Mouse (Mus musculus) midbrain, embryonic 11.5 days (tissue): ENCODE data around the gene Acsf2. TPM values are rescaled to one million over a fixed set of nuclear protein-coding genes. Genes with fewer than 3 reads are reported as not detected.

ENCODE experiments used
- ATAC-seq: fragments of 200-750 bp; cut with Nextera tagmentation; 2 replicates; pipeline ENCODE4 v1.8.0; 2017; ENCODE audit warnings: moderate TSS enrichment, moderate library complexity; ENCODE audit not compliant: low FRiP score
- DNase-seq: peaks from one replicate; pipeline ENCODE4 v3.0.0; 2015; ENCODE audit warnings: low spot score; ENCODE audit errors: missing footprints
- H3K27ac ChIP-seq: fragments of 300-500 bp; sonication (generic); 2 replicates; pipeline ENCODE4 v1.5.1; 2014; ENCODE audit warnings: low read depth, low read length
- H3K27me3 ChIP-seq: fragments of 300-500 bp; sonication (generic); 2 replicates; pipeline ENCODE4 v1.6.1; 2014; ENCODE audit warnings: mild to moderate bottlenecking, low read length, moderate library complexity, mixed read lengths; ENCODE audit not compliant: control insufficient read depth, insufficient read depth
- H3K36me3 ChIP-seq: fragments of 300-500 bp; sonication (generic); 2 replicates; pipeline ENCODE4 v1.6.1; 2014; ENCODE audit warnings: mild to moderate bottlenecking, low read length, moderate library complexity, mixed read lengths; ENCODE audit not compliant: control insufficient read depth, insufficient read depth
- H3K4me1 ChIP-seq: fragments of 300-500 bp; sonication (generic); 2 replicates; pipeline ENCODE4 v1.6.1; 2014; ENCODE audit warnings: low read length; ENCODE audit not compliant: control insufficient read depth, insufficient read depth
- H3K4me2 ChIP-seq: fragments of 300-500 bp; sonication (generic); 2 replicates; pipeline ENCODE4 v1.6.1; 2014; ENCODE audit warnings: mild to moderate bottlenecking, moderate library complexity
- H3K4me3 ChIP-seq: fragments of 300-500 bp; sonication (generic); 2 replicates; pipeline ENCODE4 v1.5.1; 2014; ENCODE audit warnings: low read depth, low read length
- H3K9ac ChIP-seq: fragments of 300-500 bp; sonication (generic); 2 replicates; pipeline ENCODE4 v1.6.1; 2014; ENCODE audit warnings: low read length
- H3K9me3 ChIP-seq: fragments of 300-500 bp; sonication (generic); 2 replicates; pipeline ENCODE4 v1.6.1; 2016; ENCODE audit warnings: low read length; ENCODE audit not compliant: control insufficient read depth
- WGBS: fragments of 180-500 bp; shearing (Covaris S2); extraction: QIAGEN DNeasy Blood & Tissue Kit; methylation state at CpG from one replicate; pipeline ENCODE4 v1.1.7; 2014; 5-methylcytosine and 5-hydroxymethylcytosine counted together
- polyA plus RNA-seq: library from polyadenylated mRNA; unstranded; fragments of >200 nt; fragmentation: Nextera tagmentation; extraction: Ambion mirVana; gene quantifications from 2 replicates; pipeline ENCODE4 v1.2.1, GENCODE M21; 2014

Acsf2 gene
- polyA plus RNA-seq, 1 experiment from 2014 or later: 4.9 TPM

DNA sequence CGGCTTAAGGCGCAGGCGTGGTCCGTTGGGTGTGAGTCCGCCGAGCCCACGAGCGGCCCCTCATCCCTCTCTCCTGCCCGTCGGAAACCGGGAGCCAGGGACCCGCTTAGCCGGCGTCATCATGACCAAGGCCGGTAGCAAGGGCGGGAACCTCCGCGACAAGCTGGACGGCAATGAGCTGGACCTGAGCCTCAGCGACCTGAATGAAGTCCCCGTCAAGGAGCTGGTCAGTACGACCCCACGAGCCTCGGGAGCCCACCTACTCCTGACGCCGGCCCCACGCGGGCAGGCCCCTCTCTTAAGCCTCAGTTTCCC is 28.2 kb upstream of the Acsf2 start:
- peak overlapping the region; percentile 80 for H3K9ac ChIP-seq
- peak overlapping the region; percentile 77 for H3K4me3 ChIP-seq
- no peaks in the 10 kb centered on the region for H3K27me3 ChIP-seq
- ATAC-seq (peak; percentile 77), DNase-seq (no peak)
- no peaks in the 10 kb centered on the region for H3K9me3 ChIP-seq
- WGBS: under 1% methylated on average over 27 of the region's 28 CpGs
- peak overlapping the region; percentile 81 for H3K4me2 ChIP-seq
- peaks cover 6% of the 10 kb centered on the region for H3K4me1 ChIP-seq
- peaks cover 10% of the 10 kb centered on the region; the same call in 1 of the 2 replicates for H3K36me3 ChIP-seq
- H3K27ac ChIP-seq: no peak overlapping the region

DNA sequence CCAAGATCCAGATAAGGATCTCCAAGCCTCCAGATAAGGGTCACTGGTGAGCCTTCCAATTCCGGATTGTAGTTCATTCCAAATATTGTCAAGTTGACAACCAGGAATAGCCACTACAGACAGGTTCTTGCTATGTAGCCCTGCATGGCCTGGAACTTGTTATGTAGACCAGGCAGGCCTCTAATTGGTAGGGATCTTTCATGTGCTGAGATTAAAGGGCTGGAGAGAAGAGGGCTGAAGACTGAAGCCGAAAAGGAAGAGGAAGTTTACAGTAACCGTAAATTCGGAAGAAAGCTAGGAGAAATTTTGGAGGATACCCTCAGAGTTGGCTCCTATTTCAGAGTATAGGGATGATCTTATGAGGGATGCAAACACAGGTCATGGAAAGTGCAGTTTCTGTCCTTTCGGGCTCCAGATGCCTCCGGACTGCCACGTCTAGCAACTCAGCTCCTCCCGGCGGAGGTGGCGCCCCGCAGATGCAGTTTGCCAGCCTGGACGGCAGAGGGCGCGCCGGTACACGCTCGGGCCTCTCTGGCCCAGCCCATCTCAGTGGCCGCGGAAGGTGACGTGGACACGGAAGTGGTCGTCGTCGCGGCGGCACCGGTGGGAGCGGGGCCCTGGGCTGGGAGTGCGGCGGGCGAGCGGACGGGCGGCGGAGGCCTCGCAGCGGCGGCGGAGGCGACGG is 27.7 kb upstream of the Acsf2 start, which contains the start of gene Lrrc59:
Gene Lrrc59, plus strand, starts transcription at position 569 of the 685 bp plus-strand sequence.
- Histone ChIP-seq H3K27me3 (no peaks in the 10 kb centered on the region), H3K27ac (no peak within 1 kb of the TSS), H3K9ac (peak within 1 kb of the TSS; percentile 80), H3K36me3 (peaks cover 10% of the 10 kb centered on the region; the same call in 1 of the 2 replicates), H3K4me1 (peaks cover 6% of the 10 kb centered on the region), H3K4me2 (peak within 1 kb of the TSS; percentile 81), H3K4me3 (peak within 1 kb of the TSS; percentile 77), H3K9me3 (no peaks in the 10 kb centered on the region)
- ATAC-seq (peak; percentile 97), DNase-seq (peak; percentile 100)
- 6% methylated on average over 40 of the region's 41 CpGs for WGBS

DNA sequence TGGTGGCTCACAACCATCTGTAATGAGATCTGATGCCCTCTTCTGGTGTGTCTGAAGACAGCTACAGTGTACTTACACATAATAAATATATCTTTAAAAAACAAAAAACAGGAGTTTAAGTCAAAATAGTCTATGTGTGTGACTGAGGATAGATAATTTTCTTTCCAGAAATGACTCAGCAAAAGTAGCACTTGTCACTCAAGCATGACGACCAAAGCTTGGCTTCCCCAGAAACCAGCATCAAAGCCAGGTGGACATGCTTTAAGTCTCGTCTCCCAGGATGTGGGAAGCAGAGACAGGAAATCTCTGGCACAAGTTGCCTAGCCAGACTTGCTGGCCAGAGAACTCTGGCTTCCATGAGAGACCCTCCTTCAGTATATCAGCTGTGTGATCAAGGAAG is 20.5 kb upstream of the Acsf2 start:
- no peak overlapping the region for H3K4me3 ChIP-seq
- no peaks in the 10 kb centered on the region for H3K27me3 ChIP-seq
- no peaks in the 10 kb centered on the region for H3K36me3 ChIP-seq
- 85% methylated on average over 2 of the region's 2 CpGs for WGBS
- no peak for DNase-seq
- ATAC-seq: no peak
- no peak overlapping the region for H3K9ac ChIP-seq
- no peaks in the 10 kb centered on the region for H3K4me1 ChIP-seq
- no peak overlapping the region for H3K27ac ChIP-seq
- no peaks in the 10 kb centered on the region for H3K9me3 ChIP-seq
- H3K4me2 ChIP-seq: no peak overlapping the region

DNA sequence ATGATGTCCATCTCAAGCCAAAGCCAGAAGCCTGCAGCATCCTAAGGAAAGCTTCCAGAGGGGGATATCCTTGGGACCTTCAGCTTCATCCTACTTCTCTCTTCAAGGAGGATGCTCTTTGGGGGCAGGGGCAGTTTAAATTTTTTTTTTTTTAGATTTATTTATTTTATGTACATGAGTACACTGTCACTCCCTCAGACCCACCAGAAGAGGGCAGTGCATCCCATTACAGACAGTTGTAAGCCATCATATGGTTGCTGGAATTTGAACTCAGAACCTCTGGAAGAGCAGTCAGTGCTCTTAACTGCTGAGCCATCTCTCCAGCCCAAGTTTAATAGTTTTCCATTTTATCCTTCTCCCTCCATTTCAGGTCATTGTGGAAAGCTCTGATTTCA is 19.8 kb upstream of the Acsf2 start:
- Histone ChIP-seq H3K9ac (no peak overlapping the region), H3K36me3 (no peaks in the 10 kb centered on the region), H3K4me2 (no peak overlapping the region), H3K9me3 (no peaks in the 10 kb centered on the region), H3K4me1 (no peaks in the 10 kb centered on the region), H3K27ac (no peak overlapping the region), H3K27me3 (peaks cover 2% of the 10 kb centered on the region; the same call in 1 of the 2 replicates), H3K4me3 (no peak overlapping the region)
- DNase-seq (no peak), ATAC-seq (no peak)

DNA sequence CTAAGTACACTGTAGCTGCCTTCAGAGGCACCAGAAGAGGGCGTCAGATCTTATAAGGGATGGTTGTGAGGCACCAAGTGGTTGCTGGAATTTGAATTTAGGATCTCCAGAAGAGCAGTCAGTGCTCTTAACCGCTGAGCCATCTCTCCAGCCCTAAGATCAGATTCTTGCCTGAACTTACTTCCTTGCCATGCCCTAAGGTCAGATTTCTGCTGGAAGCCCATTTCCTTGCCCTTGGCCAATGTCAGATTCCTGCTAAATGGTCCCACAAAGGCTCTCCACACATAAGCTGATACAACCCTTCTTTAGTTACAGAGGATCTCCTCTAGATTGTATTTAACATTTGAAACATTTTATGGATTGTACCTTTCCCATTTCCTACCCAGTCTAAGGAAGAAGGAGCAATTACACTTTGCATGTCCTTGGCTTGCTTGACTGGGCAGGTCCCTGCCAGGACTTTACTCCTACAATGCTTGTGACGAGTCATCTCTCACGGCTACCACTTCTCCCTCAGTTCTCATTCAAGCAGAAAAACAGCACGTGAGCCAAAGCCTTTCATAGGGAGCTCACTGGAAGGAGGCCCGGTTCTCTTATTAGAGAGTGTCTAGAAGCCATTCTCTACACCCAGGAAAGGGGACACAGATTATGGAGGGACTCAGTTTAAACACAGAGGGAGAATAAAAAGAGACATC is 19.2 kb upstream of the Acsf2 start:
- Histone ChIP-seq H3K9ac (no peak overlapping the region), H3K36me3 (no peaks in the 10 kb centered on the region), H3K4me1 (no peaks in the 10 kb centered on the region), H3K27me3 (peaks cover 2% of the 10 kb centered on the region; the same call in 1 of the 2 replicates), H3K9me3 (no peaks in the 10 kb centered on the region), H3K4me3 (no peak overlapping the region), H3K27ac (no peak overlapping the region), H3K4me2 (no peak overlapping the region)
- ATAC-seq: no peak
- no peak for DNase-seq
- 58% methylated on average over 6 of the region's 6 CpGs for WGBS

DNA sequence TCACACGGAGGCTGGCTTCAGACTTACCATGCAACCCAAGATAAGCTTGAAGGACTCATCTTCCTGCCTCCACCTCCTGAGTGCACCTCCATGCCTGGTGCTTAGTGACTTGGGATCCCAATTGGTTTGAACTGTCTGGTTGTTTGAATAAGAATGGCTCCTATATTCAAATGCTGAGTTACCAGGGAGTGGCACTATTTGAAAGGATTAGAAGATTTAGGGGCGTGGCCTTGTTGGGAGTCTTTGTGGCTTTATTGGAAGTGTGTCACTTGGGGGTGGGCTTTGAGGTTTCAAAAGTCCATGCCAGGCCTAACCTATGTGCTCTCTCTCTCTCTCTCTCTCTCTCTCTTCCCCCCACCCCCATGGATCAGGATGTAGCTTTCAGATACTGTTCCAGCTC is 16.0 kb upstream of the Acsf2 start:
- Histone ChIP-seq H3K27me3 (peaks cover 2% of the 10 kb centered on the region; the same call in 1 of the 2 replicates), H3K4me3 (no peak overlapping the region), H3K36me3 (no peaks in the 10 kb centered on the region), H3K4me1 (peaks cover 2% of the 10 kb centered on the region; the same call in 1 of the 2 replicates), H3K27ac (no peak overlapping the region), H3K9me3 (no peaks in the 10 kb centered on the region), H3K4me2 (no peak overlapping the region), H3K9ac (no peak overlapping the region)
- no peak for DNase-seq
- 91% methylated on average over 2 of the region's 2 CpGs for WGBS
- no peak for ATAC-seq

DNA sequence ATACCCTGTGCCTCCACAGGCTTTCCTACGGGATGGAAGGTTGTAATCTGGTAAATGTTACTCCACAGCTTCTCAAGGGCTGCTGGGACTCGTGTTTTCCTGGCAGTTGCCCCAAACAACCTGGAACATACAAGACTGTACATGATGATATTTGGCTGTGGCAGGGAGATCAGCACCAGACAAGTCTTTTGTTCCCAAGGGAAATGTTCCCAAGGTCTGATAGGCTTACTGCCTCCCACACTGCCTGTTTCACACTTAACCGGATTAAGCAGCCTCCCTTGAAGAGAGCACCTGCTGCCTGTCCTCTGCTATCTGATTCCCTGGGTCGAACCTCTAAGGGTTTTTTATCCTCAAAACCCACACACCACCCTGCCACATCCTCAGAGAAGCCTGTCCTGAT is 13.8 kb upstream of the Acsf2 start:
- Histone ChIP-seq H3K9ac (no peak overlapping the region), H3K4me3 (no peak overlapping the region), H3K4me1 (peaks cover 2% of the 10 kb centered on the region; the same call in 1 of the 2 replicates), H3K27me3 (peaks cover 2% of the 10 kb centered on the region; the same call in 1 of the 2 replicates), H3K4me2 (no peak overlapping the region), H3K36me3 (no peaks in the 10 kb centered on the region), H3K9me3 (no peaks in the 10 kb centered on the region), H3K27ac (no peak overlapping the region)
- WGBS: 24% methylated on average over 4 of the region's 4 CpGs
- DNase-seq (peak; percentile 86), ATAC-seq (peak; percentile 50; the same call in 1 of the 2 replicates)

DNA sequence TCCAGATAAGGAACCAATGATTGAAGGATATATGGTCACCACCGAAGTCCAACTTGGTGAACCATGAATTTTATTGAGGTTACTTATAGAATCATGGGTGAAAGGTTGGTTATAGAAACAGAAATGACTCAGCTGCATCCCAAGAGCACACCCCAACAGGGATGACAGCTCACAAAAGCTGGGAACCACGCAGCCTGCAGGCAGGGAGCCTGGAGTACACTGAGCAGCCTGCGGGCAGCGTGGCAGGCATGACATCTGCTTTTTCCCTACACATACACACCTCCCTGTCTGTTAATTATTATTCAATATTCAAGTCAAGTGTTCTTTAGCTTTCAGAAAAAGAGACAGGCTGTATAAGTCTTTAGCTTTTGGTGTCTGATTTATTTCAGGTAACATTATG is 12.9 kb upstream of the Acsf2 start:
- DNase-seq (no peak), ATAC-seq (no peak)
- Histone ChIP-seq H3K36me3 (no peaks in the 10 kb centered on the region), H3K4me3 (no peak overlapping the region), H3K4me1 (peaks cover 2% of the 10 kb centered on the region; the same call in 1 of the 2 replicates), H3K27ac (no peak overlapping the region), H3K27me3 (peaks cover 2% of the 10 kb centered on the region; the same call in 1 of the 2 replicates), H3K4me2 (no peak overlapping the region), H3K9ac (no peak overlapping the region), H3K9me3 (no peaks in the 10 kb centered on the region)
- 83% methylated on average over 4 of the region's 4 CpGs for WGBS
